Mouse (Mus musculus): ENCODE measurements around the gene Erich2.
A peak's percentile ranks its signal among the peaks of the same experiment; 100 is the strongest.

Erich2 gene

DNA sequence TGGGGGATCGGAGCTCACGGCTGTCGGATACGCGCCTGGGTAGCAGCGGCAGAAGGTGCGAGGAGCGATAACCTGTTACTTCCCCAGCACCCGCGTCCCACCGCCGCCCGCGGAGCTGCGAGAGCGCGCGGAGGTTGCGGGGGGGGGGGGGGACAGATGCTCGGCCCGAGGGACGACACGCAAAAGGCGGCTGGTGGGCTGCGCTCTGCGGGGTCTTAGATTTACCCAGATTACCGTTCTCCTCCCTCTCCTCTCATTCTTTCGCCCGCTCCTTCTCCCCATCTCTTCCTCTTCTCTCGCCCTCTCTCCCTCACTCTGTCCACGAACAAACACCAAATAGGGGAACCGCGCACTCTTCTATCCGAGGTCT is 54.0 kb downstream of the Erich2 start:
- DNase-seq (ENCODE audit: low spot score), result no peak

DNA sequence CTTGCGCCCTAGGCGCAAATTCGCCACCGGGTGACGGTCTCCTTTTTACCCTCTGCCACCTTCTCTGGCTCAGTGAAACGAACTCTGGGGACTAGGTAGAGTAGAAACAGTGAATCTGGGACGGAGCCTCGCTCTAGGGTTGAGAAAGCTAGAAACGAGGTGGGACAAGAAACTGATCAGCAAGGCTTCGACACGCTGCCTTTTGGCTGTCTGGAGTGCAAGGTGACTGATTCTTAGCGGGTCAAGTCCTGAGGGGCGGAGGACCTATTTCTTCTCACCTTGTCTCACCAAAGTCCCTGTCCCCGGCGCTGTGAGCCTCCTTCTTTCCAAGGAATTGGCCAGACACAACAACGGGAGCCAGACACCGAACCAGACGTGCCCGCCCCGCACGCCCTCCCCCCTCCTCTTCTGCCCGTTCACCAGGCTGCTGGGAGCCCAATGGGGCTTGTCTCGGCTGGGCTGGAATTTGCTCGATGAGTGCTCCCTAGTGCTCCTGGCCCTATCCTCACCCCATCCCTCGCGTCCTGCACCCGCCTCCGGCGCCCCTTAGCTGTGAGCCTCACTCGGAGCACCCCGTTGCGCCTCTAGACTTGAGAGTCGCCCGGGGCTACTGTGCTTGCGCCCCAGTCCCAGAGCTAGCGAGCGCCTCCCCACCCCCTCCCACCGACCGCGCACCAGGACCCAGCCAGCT is 54.5 kb downstream of the Erich2 start:
- DNase-seq (ENCODE audit: low spot score), result no peak

DNA sequence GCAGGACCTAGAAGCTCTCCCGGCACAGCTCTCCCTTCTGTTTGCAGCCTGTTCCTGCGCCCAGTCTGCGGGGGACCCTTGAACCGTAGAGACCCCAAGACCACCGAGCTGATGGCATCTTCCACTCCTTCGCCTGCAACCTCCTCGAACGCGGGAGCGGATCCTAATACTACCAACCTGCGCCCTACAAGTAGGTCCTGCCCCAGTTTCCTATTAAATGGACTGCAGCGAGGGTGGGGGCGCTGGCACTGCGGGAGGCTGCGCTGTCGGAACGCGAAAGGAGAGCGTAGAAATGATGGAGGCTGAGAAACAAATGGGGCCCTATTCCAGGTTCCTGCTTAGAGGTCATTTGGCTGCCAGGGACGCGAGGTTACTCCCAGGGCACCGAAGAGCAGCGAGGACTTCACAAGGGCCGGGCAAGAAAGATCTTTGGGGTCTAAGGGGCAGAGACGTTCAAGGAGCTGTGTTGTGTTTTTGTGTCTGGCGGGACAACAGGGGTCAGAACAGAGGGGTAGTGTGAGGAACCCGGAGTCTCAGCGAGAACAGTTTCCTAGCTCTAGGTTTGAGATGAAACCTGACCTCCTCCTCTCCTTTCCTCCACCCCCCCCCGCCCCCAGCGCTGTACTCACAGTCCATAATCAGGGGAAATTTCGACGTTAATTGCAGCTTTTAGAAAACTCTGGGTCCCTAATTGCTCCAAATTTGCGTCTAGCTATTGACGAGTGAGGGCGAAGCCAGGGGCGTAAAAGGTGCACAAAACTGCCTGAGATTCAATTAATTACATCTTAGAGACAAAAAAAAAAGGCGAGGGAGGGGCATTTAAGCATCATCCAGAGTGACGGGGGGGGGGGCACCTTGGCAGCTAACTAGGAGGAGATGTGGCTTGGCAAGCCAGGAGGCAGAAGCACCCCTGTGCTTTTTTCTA is 55.4 kb downstream of the Erich2 start:
- no peak for DNase-seq (ENCODE audit: low spot score)

DNA sequence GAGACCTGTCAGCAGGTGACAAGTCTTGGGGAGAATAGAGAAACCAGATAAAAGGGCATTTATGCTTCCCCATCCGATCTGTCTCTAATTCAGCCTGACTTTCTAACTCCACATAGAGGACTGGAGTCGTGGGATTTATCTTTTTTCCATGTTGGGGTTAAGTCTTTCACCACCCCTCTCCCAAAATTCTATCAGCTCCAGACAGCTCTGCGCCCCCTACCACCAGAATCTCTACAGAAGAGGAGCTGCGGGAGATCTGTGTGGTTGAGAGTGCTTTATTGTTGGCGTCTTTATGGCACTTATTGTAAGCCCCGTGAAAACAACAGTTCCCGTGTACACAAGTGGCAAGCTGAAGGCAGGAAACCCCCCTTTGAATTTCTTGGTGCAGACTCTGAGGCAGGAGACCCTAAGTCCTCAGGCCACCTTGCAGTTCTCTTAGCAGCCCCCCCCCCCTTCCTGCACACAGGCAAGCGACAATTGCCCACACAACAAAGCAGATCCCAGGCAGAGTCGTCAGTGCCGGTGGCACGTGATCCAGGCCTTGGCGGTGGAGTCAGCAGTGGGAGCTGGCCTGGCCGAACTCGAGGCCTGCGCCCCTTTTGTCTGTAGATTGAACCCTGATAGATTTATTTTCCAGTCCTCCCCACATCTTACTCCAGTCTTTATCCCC is 56.2 kb downstream of the Erich2 start:
- no peak for DNase-seq (ENCODE audit: low spot score)

DNA sequence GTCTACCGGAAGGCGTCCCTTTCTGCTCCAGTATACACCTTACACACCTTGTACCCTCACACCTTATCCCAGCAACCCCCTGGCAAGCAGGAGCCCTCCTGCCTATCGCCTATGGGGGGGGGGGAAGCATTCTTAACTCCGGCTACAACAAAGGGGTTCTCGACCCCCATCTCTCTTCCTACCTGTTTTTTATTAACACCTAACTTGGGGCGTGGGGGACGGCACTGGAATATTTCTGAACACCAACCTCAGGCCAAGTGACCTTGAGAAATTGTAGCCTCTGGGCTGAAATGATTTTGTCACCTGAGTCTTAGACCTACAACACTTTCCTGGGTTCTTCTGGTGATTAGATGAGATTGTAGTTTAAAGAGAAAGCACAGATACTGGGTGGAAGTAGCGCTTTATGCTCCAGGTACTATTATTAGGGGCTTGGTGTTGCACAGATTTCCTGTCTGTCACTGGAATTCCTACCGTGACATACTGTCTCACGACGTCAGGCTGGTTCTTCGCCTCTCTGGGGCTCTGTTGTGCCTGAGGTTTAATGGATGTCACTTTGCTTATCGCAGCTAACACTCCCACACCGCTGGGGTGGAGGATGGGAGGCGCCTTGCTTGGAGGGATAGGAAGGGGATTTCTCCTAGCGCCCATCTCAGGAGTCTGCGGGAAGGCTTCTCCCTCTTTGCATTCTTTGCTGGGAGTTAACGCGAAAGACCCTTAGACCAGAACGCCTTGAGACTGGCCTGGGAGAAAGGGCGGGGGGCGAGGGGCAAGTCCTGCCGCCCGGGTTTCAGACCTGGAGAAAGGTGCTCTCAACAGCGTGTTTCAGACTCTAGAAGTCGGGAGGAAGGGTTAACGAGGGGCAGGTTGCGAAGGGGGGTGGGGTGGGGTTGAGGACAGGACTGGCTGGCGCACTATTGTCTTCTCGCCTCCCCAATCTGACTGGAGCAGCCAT is 57.3 kb downstream of the Erich2 start:
- no peak for DNase-seq (ENCODE audit: low spot score)

DNA sequence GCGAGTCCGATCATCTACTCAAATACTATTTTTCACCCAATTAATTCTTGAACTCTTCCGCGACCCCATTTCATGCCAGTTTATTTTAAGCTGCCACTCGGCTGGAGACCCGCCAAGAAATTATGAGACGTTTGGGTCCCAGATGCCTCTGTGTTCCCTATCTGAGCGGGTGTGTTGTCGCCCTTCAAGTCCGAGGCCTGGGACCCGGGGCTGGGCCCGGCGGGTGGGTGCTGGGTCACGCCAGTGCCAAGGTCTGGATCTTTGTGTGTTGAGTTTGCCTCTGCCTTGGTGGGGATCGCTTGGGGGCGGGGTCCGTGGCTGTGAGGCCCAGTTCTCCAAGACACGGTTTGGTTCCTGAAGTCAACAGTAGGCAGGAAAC is 58.0 kb downstream of the Erich2 start:
- no peak for DNase-seq (ENCODE audit: low spot score)

DNA sequence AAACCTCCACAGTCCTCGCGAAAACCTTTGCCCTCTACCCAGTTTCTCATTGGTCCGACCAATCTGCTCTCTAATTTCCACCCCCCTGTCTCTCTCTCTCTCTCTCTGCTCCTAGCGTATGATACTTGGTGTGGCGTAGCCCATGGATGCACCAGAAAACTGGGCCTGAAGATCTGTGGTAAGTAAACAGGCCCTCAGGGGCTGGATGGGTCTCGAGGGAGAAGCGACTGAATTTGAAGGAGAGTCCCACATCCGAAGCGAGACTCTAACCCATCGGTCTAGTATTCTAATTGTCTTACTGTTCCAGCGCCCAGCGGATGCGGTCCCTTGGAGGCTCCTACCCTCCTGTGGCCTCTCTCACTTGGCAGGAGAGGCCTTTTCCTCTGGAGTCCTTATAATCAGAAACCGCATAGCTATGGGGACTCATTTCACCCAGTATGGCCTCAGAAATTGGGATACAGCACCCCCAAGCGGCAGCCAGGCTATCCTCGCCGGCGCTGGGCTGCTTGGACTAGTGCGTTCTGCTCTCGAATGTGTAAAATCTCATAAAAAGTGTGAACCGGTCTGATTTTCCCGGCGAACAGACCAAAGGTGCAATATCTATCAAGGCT is 58.6 kb downstream of the Erich2 start:
- peak; percentile 19 for DNase-seq (ENCODE audit: low spot score)

DNA sequence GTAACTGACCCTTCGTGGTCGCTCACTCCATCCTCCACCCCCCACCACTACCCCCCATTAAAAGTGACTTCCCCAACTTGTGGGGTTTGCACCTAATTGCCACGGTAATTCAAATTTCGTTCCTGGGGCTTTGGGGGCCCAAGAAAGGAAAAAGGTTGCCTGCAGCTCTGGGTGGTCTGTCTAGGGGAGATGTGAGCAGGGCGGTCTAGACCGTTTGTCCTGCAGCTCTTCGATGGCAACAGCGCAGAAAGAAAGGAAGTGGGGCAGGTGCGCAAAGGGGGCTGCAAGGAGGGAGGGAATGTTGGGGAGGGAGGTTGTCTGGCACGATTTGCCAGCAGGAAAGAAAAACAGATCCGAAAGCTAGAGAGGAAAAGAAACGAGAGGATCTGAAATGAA is 59.1 kb downstream of the Erich2 start:
- no peak for DNase-seq (ENCODE audit: low spot score)

DNA sequence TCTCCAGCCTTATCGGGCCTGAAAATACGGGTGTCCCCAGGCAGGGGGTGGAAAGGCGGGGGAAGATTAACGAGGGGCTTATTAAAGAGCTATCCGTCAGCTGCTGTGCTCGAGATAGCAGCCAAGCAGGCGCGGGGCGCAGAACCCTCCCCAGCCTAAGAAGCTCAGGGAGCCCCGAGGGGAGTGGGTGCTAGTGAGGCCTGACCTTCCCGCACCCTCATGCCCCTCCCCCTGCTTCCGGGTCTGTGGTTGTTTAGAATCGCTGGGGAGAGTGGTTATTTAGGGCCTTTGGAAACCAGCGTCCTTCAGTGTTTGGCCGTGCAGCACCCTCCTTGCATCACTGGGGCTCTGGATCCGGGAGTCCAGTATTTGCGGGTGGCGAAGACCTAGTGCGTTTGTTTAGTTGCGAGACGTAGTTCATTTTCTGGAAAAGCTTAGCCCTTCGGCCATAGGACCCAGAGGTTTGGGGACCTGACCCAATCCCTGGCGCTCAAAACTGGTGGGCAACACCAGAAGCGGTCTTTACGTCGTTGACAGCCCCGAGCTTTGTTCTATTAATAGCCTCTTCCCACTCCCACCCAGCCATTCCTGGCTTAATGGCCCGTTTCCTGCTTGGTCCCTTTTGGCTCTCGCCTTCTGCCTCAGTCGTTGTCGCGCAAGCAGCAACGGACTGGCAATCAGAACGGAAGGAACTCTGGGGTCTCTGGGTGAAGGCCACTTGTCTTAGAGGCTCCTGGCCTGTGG is 59.8 kb downstream of the Erich2 start:
- no peak for DNase-seq (ENCODE audit: low spot score)

DNA sequence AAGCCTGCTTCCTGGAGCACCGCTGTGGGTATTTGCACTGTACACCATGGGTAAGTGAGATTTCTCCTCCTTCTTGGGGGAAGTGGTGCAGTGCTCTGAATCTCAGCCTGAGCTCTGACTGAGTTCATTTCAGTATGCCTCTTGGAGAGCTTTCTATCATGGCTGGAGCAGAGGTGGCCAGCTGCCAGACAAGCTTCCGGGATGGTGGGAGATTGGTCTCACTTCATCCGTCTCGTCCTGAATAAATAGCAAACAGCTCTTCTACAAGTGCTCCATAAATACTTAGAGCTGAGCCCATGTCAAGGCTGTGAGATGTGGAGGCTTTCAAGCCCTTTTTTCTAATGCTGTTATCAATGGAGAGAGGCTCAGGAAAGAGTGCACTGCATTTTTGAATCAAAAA is 63.1 kb downstream of the Erich2 start:
- DNase-seq (ENCODE audit: low spot score), result no peak

DNA sequence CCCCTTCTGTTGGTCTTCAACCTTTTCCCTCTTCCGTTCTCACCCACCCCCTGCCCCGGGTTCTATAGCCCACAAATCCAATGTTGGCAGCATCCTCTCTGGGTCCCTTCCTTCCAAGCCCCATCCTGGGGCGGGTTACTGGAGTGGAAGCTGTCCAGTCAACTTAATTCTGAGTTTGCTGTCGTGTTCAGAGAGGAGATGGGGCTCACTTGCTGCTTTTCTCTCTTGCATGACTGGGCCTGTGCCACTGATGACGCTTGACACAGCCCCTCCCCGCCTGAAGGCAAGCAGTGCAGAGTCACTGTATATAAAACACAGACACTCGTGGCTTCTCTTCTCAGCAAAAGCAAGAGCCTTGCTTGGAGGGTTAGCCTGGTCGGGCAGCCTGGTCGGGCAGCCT is 63.6 kb downstream of the Erich2 start:
- no peak for DNase-seq (ENCODE audit: low spot score)

DNA sequence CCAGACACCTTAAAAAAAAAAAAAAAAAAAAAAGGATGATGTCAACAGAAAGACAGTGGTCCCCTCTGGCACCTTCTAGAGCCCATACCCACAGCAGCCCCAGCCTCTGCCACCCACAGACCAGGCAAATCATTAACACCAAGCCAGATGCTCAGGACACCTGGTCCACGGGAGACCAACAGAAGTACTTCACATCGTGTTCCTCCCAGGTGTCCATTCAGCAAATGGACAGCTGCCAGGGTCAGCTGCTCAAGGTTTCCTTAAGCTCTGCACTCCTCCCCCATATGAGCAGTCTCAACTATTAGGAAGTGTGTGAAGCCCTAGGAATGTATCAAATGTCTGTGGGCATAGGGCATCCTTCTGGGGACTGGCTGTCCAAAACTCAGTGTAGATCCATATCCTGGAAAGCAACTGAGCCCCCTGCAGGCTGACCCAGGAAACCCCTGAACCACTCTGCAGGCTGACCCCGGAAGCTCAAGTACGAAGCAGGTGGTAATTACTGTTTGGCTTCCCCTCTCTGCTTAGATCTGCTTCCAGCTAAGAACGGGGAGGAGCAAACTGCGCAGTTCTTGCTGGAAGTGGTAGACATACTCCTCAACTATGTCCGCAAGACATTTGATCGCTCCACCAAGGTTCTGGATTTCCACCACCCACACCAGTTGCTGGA is 65.1 kb downstream of the Erich2 start:
- DNase-seq (ENCODE audit: low spot score), result no peak

DNA sequence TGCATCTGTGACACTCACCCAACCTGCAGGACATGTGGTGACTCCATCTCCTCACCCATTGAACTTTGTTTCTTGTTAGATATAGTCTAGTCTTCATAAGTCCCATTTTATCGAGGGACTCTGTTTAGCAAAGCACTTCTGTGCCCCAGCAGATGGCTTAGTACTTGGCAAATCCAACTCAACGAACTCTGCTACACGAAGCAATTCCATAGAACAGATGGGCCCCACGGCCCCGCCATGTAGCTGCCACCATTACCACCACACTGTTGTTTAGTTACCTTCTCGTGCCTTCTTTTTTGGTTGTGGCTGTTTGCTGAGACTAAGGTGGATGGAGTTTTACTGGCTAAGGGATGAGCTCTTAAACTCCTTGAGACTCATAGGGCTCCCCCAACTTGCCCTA is 79.6 kb downstream of the Erich2 start:
- no peak for DNase-seq (ENCODE audit: low spot score)
